Mouse (Mus musculus) forebrain, embryonic 16.5 days (tissue): ENCODE data around the gene Zfp945. TPM values are rescaled to one million over a fixed set of nuclear protein-coding genes. Genes with fewer than 3 reads are reported as not detected.
"Not testable (repeated sequence)": the region's sequence is repeated elsewhere in the genome, so short reads cannot be mapped to it uniquely, and the experiment has no call there.

Experiments used
- ATAC-seq: fragments of 200-750 bp; cut with Nextera tagmentation; 2 replicates; pipeline ENCODE4 v1.8.0; 2017; ENCODE audit warnings: mild to moderate bottlenecking, moderate library complexity
- H3K27ac ChIP-seq: fragments of 300-500 bp; sonication (generic); 2 replicates; pipeline ENCODE4 v1.5.1; 2014; ENCODE audit warnings: low read length, control low read depth
- H3K27me3 ChIP-seq: fragments of 300-500 bp; sonication (generic); replicated peaks from 2 replicates; pipeline ENCODE4 v1.6.1; 2014; ENCODE audit warnings: low read length; ENCODE audit not compliant: control insufficient read depth, insufficient read depth
- H3K36me3 ChIP-seq: fragments of 300-500 bp; sonication (generic); 2 replicates; pipeline ENCODE4 v1.6.1; 2014; ENCODE audit not compliant: control insufficient read depth, insufficient read depth
- H3K4me1 ChIP-seq: fragments of 300-500 bp; sonication (generic); replicated peaks from 2 replicates; pipeline ENCODE4 v1.6.1; 2014; ENCODE audit warnings: low read length; ENCODE audit not compliant: control insufficient read depth, insufficient read depth
- H3K4me2 ChIP-seq: fragments of 300-500 bp; sonication (generic); 2 replicates; pipeline ENCODE4 v1.6.1; 2014; ENCODE audit warnings: mild to moderate bottlenecking, low read length, control low read depth
- H3K4me3 ChIP-seq: fragments of 300-500 bp; sonication (generic); replicated peaks from 2 replicates; pipeline ENCODE4 v1.5.1; 2014; ENCODE audit warnings: mild to moderate bottlenecking, low read length, control low read depth
- H3K9ac ChIP-seq: fragments of 300-500 bp; sonication (generic); replicated peaks from 2 replicates; pipeline ENCODE4 v1.6.1; 2014; ENCODE audit warnings: low read depth, low read length, control low read depth
- H3K9me3 ChIP-seq: fragments of 300-500 bp; sonication (generic); 2 replicates; pipeline ENCODE4 v1.6.1; 2016; ENCODE audit warnings: low read length; ENCODE audit not compliant: control insufficient read depth
- WGBS: fragments of 180-500 bp; shearing (Covaris S2); extraction: QIAGEN DNeasy Blood & Tissue Kit; methylation state at CpG from one replicate; pipeline ENCODE4 v1.1.7; 2014; 5-methylcytosine and 5-hydroxymethylcytosine counted together
- polyA plus RNA-seq: library from polyadenylated mRNA; unstranded; fragments of >200 nt; fragmentation: Nextera tagmentation; extraction: Ambion mirVana; gene quantifications from 2 replicates; pipeline ENCODE4 v1.2.1, GENCODE M21; 2015

Zfp945 gene
- 24.3 and 27.5 TPM in 2 replicates for polyA plus RNA-seq

DNA sequence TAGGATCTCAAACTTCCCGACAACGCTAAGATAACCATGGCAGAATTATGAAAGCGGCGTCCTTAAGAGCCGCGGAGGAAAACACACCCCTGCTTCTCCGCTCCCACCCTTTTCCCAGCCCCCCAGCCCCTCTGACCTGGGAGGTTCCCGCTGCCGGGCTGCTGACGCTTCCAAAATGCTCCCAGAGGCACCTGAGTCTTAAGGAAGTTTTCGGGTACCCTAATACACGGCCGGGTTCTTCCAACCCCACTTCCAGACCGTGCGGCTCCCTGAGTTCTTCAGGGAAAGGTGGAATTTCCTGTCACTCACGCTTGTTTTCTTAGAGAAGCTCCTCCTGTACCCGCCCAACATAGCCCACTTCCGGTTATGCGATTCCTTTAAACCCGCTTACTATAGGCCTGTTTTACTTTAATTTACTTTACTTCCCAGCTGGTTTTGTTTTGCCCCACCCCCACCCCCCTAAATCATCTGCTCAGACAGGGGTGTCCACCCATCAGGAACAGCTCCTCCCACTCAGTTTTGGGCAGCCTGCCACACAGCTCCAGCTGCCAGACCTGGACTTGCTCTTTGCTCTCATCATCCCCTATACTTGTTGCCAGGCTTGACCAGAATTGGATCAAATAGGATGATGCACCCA lies at the start of gene Zfp945:
Gene Zfp945 (minus strand): TSS at position 290 of the 637 bp plus-strand sequence.
- Histone ChIP-seq H3K4me2 (peak within 1 kb of the TSS; percentile 74), H3K9me3 (0 out of 2 replicates have a peak, but pooled peaks cover 2% of the 10 kb centered on the region), H3K27me3 (no peaks in the 10 kb centered on the region), H3K4me1 (peaks cover 11% of the 10 kb centered on the region; the same call in 1 of the 2 replicates), H3K36me3 (peaks cover 14% of the 10 kb centered on the region), H3K27ac (peak within 1 kb of the TSS; percentile 66), H3K4me3 (peak within 1 kb of the TSS; percentile 88), H3K9ac (peak within 1 kb of the TSS; percentile 85)
- WGBS, result under 1% methylated on average over 20 of the region's 20 CpGs
- peak; percentile 98 for ATAC-seq

DNA sequence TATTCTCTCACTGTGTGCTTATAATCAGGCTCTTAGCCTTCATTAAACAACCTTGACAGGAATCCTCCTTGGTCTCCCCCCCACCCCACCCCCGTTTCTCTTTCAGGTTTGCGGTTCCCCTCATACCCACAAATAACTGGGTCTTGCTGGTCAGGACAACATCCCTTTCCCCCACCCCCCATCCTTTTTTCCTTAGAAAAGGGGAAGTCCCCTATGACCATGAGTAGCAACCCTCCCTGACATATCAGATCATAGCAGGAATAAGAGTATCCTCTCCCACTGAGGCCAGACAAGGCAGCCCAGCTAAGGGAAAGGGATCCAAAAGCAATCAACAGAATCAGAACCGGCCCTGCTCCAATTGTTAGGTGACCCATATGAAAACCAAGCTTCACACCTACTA lies 21.4 kb upstream of the Zfp945 start:
- 89% methylated on average over 3 of the region's 3 CpGs for WGBS
- Histone ChIP-seq H3K9me3 (peaks cover 4% of the 10 kb centered on the region; the same call in 1 of the 2 replicates), H3K4me2 (no peak overlapping the region), H3K36me3 (no peaks in the 10 kb centered on the region), H3K27ac (no peak overlapping the region), H3K4me3 (no peak overlapping the region), H3K27me3 (no peaks in the 10 kb centered on the region), H3K4me1 (no peaks in the 10 kb centered on the region), H3K9ac (no peak overlapping the region)
- no peak for ATAC-seq

DNA sequence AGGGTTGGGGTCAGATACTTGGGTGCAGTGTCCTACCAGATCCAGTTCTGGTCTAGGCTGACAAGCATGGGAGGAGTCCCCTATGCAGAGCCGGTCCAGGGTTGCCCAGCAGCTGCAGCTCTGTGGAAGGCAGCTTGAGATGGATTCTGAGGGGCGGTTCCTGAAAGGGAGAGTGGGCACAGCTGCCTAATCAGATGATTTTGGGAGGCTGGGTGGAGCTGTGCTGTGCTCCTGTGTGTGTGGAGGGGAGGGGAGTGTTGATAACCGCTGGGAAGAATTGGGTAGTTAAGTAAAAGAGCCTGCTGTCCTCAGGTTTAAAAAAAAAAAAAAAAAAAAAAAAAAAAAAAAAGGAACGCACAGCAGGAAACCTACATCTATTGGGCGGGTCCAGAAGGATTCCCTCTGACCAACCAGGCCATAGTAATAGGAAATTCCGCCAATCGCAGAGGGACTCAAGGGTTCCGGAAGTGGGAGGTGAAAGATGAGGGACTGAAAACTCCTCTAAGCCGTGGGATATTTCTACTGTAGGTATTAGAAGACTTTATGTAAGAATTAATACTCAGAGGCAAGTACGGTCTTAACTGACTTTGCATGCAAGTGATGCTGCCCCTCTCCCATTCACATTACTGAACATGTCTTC lies 17.2 kb upstream of the Zfp945 start:
- H3K4me3 ChIP-seq, result no peak overlapping the region
- H3K36me3 ChIP-seq, result no peaks in the 10 kb centered on the region
- no peak overlapping the region for H3K27ac ChIP-seq
- no peak overlapping the region for H3K9ac ChIP-seq
- no peak overlapping the region for H3K4me2 ChIP-seq
- ATAC-seq, result no peak
- peaks cover 4% of the 10 kb centered on the region; the same call in 1 of the 2 replicates for H3K9me3 ChIP-seq
- WGBS, result 66% methylated on average over 10 of the region's 10 CpGs
- H3K27me3 ChIP-seq, result no peaks in the 10 kb centered on the region
- no peaks in the 10 kb centered on the region for H3K4me1 ChIP-seq

DNA sequence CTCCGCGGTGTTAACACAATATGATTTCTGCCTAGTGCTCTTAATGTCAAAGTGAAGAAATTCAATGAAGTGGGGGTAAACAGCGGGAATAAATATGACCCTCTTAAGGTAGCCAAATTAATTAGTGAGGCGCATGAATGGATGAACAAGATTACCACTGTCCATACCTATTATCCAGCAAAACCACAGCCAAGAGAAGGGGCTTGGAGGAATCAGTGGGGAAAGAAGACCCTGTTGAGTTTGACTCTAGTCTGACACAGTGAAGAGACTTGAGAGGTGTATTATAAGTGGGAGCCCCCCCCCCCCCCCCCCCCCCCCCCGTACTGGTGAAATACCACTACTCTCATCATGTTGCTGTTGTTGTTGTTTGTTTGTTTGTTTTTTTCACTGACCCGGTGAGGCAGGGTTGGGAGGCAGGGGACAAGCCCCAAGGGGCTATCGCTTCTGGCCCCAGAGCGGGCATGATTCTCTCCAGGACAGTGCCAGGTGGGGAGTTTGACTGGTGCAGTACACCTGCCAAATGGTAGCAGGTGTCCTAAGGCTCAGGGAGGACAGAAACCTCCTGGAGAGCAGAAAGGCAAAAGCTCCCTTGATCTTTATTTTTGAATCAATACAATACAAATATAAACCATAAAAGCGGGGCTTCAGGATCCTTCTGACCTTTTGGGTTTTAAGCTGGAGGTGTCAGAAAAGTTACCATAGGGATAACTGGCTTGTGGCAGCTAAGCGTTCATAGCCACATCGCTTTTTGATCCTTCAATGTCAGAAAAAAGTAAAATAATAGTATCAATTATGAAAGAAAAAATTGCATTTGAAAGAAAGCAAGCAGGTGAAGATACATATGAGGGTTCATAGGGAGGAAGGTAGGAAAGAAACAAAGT lies 10.7 kb upstream of the Zfp945 start:
- Histone ChIP-seq H3K36me3 (no peaks in the 10 kb centered on the region), H3K27ac (no peak overlapping the region), H3K4me1 (no peaks in the 10 kb centered on the region), H3K9me3 (no peaks in the 10 kb centered on the region), H3K9ac (no peak overlapping the region), H3K4me3 (no peak overlapping the region), H3K4me2 (no peak overlapping the region), H3K27me3 (no peaks in the 10 kb centered on the region)
- no peak for ATAC-seq
- WGBS, result 96% methylated on average over 10 of the region's 11 CpGs

DNA sequence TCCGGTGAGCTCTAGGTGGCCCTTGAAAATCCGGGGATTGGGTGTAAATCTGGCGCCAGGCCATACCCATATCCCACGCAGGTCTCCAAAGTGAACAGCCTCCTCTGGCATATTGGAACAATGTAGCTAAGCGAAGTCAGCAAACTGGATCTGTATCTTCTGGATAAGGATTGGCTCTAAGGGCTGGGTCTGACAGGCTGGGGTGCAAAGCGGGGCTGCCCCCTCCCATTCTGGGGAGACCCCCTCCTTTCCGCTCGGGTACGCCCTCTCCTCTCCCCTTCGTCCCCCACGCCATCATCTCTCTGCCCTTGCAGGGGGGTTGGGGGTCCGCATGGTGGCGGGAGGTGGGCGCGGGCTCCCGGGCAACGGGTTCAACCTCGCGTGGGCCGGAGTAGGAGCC lies 9.4 kb upstream of the Zfp945 start:
- Histone ChIP-seq H3K36me3 (no peaks in the 10 kb centered on the region), H3K9ac (no peak overlapping the region), H3K9me3 (no peaks in the 10 kb centered on the region), H3K4me2 (no peak overlapping the region), H3K27ac (no peak overlapping the region), H3K4me3 (no peak overlapping the region), H3K27me3 (no peaks in the 10 kb centered on the region), H3K4me1 (no peaks in the 10 kb centered on the region)
- WGBS, result 95% methylated on average over 20 of the region's 20 CpGs
- ATAC-seq, result no peak

DNA sequence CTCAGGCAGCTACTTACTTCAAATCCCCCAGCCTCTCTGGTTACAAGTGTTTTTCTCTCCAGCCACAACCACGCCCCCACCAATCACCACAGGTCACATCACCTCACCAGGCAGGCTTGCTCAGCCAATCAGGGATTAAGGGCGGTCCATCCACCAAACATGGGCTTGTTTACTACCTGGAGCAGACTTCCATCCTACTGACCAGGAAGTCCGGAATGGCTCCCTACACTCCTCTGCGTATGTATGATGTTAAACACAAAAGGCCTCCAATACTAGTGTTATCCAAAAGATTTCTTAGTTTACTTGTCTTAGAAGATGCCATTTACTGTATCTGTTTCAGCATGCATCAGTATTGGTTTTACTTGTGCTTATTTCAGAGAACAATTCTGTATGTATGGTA lies 8.6 kb upstream of the Zfp945 start:
- not testable (repeated sequence) for H3K9ac ChIP-seq, H3K4me3 ChIP-seq, H3K27me3 ChIP-seq, ATAC-seq, H3K9me3 ChIP-seq, H3K4me1 ChIP-seq, H3K27ac ChIP-seq, H3K4me2 ChIP-seq, H3K36me3 ChIP-seq
- WGBS, result 90% methylated on average over 4 of the region's 4 CpGs

DNA sequence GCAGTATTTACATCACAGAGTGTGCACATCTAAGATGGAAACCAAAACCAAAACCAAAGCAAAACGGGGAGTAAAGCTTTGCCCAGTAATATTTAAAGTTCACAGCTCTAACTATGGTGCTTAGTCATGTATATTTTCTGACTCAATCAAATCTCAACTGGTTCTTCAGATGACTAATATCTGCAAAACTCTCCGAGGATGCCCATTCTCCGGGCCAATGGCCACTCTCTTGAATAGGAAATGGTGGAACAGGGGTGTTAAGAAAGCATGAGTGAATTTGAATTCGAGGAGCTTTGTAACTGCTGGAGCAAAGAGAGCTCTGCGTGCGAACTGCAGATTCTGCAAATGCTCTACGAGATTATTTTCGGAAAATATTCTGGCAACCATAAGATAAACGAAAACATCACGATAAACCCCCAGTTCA lies 501 bp downstream of the Zfp945 start:
- 1% methylated on average over 10 of the region's 10 CpGs for WGBS
- H3K4me1 ChIP-seq, result peaks cover 11% of the 10 kb centered on the region; the same call in 1 of the 2 replicates
- H3K4me3 ChIP-seq, result peak overlapping the region; percentile 88
- peak overlapping the region; percentile 85 for H3K9ac ChIP-seq
- 0 out of 2 replicates have a peak, but pooled peaks cover 2% of the 10 kb centered on the region for H3K9me3 ChIP-seq
- H3K27ac ChIP-seq, result no peak overlapping the region; the same call in 1 of the 2 replicates
- peak; percentile 70 for ATAC-seq
- H3K36me3 ChIP-seq, result peaks cover 15% of the 10 kb centered on the region
- peak overlapping the region; percentile 74 for H3K4me2 ChIP-seq
- H3K27me3 ChIP-seq, result no peaks in the 10 kb centered on the region

DNA sequence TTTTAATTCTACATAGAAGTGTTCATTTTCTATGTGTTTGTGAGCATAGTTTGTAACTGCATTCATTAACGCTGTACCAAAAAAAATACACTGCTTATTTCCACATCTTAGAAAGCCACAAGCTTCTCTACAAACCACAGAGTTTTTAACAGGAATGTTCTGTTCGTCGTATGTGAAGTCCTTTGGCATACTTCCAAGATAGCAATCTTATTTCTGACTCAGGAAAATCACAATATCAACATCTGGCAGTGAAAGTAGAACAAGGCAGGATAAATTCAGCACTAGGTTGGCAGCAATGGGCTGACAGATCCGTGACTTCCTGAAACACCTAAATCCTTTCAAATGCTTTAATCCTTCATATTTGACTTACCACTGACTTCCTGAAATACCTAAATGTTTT lies 45.8 kb downstream of the Zfp945 start:
- H3K27ac ChIP-seq, result no peak overlapping the region
- no peak overlapping the region for H3K9ac ChIP-seq
- H3K4me2 ChIP-seq, result no peak overlapping the region
- no peak overlapping the region for H3K4me3 ChIP-seq
- no peaks in the 10 kb centered on the region for H3K9me3 ChIP-seq
- no peaks in the 10 kb centered on the region for H3K27me3 ChIP-seq
- H3K36me3 ChIP-seq, result no peaks in the 10 kb centered on the region
- H3K4me1 ChIP-seq, result peaks cover 8% of the 10 kb centered on the region
- no peak for ATAC-seq
- WGBS, result 79% methylated on average over 4 of the region's 4 CpGs

DNA sequence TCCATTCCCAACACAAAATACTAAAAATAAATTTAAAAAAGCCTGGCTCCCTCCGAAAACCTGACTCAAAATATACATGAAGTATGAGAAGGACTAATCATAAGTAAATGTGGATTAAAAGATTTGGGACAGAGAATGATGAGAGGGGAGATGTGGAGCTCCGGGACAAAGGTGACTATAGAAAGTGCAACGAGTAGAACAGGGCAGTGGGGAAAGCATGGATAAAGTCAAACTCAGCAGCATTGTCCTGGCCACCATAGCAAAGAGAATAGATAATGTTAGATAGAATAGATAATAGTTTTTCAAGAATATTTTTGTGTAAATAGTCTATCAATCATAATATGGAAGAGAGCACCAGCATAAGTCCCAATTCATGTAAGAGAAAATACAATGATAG lies 48.7 kb downstream of the Zfp945 start:
- H3K4me1 ChIP-seq, result peaks cover 9% of the 10 kb centered on the region
- no peak for ATAC-seq
- 0 out of 2 replicates have a peak, but pooled peaks cover 2% of the 10 kb centered on the region for H3K9me3 ChIP-seq
- peak overlapping the region; percentile 85 for H3K4me3 ChIP-seq
- H3K9ac ChIP-seq, result peak overlapping the region; percentile 89
- H3K4me2 ChIP-seq, result peak overlapping the region; percentile 57
- peaks cover 4% of the 10 kb centered on the region; the same call in 1 of the 2 replicates for H3K36me3 ChIP-seq
- H3K27ac ChIP-seq, result peak overlapping the region; percentile 95
- H3K27me3 ChIP-seq, result no peaks in the 10 kb centered on the region
- 60% methylated on average over 3 of the region's 3 CpGs for WGBS
